Mouse (Mus musculus) bone marrow macrophage, adult 2 months (primary cell): ENCODE data around the gene Fam219b.

Source experiments
- CTCF ChIP-seq: IDR thresholded peaks from 2 replicates; pipeline ENCODE4 v1.5.1; 2012; ENCODE audit warnings: low read depth, mild to moderate bottlenecking, low read length, moderate library complexity
- POLR2A ChIP-seq: IDR thresholded peaks from 2 replicates; pipeline ENCODE4 v1.6.1; 2012; ENCODE audit warnings: mild to moderate bottlenecking, low read depth, low read length, borderline replicate concordance

DNA sequence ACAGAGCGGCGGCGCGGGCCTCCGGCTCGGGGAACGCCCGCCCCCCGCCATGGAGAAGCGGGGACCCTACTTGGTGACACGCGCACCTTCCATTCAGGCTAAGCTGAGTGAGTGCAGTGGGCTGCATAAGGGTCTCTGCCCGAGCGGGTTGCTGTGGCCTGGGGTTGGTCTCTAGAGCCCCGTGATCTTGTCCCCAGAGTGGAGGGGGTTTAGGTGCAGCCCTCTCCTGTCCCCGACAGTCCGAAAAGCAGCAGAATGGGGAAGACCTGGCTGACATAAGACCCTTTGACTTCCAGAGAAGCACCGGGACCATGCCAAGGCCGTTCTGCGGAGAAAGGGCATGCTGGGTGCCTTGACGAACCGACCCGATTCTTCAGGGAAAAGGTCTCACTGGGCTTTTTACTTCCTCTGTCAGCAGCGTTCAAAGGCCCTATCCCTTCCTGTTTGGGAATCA is 427 bp downstream of the Fam219b start:
- TF ChIP-seq CTCF (no peak), POLR2A (no peak)
